Mouse (Mus musculus) liver, postnatal 0 days (tissue): ENCODE measurements at regions not wholly inside any gene's neighbourhood (a gene's known extent, or its start where the extent isn't known, plus 50 kb on each side); places are given as distances from the start of the nearest gene placed in this dataset.

Experiments used
- CTCF ChIP-seq: sonication (generic); IDR thresholded peaks from 2 replicates; pipeline ENCODE4 v1.5.1; 2016; ENCODE audit warnings: antibody characterized with exemption, low read depth
- EP300 ChIP-seq: IDR thresholded peaks from 2 replicates; pipeline ENCODE4 v1.6.1; 2016; ENCODE audit warnings: antibody characterized with exemption, low read depth, mild to moderate bottlenecking

DNA sequence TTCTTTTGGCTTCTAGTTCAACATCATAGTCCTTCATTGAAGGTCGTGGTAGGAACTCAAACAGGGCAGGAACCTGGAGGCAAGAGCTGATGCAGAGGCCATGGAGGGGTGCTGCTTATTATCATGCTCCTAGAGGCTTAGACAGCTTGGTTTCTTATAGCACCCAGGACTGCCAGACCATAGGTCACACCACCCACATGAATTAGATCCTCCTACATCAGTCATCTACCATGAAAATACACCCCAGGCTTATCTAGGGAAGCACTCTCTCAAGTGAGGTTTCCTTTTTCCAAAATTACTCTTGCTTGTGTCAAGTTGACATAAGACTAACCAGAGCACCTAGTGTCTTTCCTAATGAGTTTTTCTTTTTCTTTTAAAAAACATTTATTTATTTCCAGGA is 109.7 kb upstream of the Max start:
- TF ChIP-seq CTCF (no peak), EP300 (no peak)
